Mouse (Mus musculus) hindbrain, embryonic 10.5 days (tissue): ENCODE data around the gene Dusp13. TPM values are rescaled to one million over a fixed set of nuclear protein-coding genes. Genes with fewer than 3 reads are reported as not detected.

Source experiments
- DNase-seq: peaks from one replicate; pipeline ENCODE4 v3.0.0-alpha.2; 2017; ENCODE audit warnings: low spot score
- H3K27ac ChIP-seq: fragments of 300-500 bp; sonication (generic); 2 replicates; pipeline ENCODE4 v1.5.1; 2016; ENCODE audit warnings: mild to moderate bottlenecking, moderate library complexity
- H3K27me3 ChIP-seq: fragments of 300-500 bp; sonication (generic); 2 replicates; pipeline ENCODE4 v1.6.1; 2016; ENCODE audit warnings: mild to moderate bottlenecking; ENCODE audit not compliant: poor library complexity, insufficient read depth, severe bottlenecking
- H3K36me3 ChIP-seq: fragments of 300-500 bp; sonication (generic); 2 replicates; pipeline ENCODE4 v1.6.1; 2016; ENCODE audit warnings: mild to moderate bottlenecking, moderate library complexity
- H3K4me1 ChIP-seq: fragments of 300-500 bp; sonication (generic); replicated peaks from 2 replicates; pipeline ENCODE4 v1.6.1; 2016; ENCODE audit warnings: mild to moderate bottlenecking
- H3K4me3 ChIP-seq: fragments of 300-500 bp; sonication (generic); 2 replicates; pipeline ENCODE4 v1.5.1; 2016; ENCODE audit warnings: mild to moderate bottlenecking, moderate library complexity
- H3K9me3 ChIP-seq: fragments of 300-500 bp; sonication (generic); 2 replicates; pipeline ENCODE4 v1.6.1; 2016; ENCODE audit warnings: mild to moderate bottlenecking, moderate library complexity
- WGBS: fragments of 180-500 bp; shearing (Covaris S2); methylation state at CpG from one replicate; pipeline ENCODE4 v1.1.7; 2016; 5-methylcytosine and 5-hydroxymethylcytosine counted together
- polyA plus RNA-seq: library from polyadenylated mRNA; unstranded; fragments of >200 nt; fragmentation: Nextera tagmentation; extraction: Ambion mirVana; gene quantifications from 2 replicates; pipeline ENCODE4 v1.2.1, GENCODE M21; 2016

The Dusp13 gene
- not detected in 2 replicates for polyA plus RNA-seq

GRCm38 (mm10) chr14:21750881-21751542, at the start of gene Dusp13:
Gene Dusp13 (minus strand): TSS chr14:21751181.
- H3K36me3 ChIP-seq: no peaks in the 10 kb centered on the region
- peak within 1 kb of the TSS; percentile 99 for H3K4me3 ChIP-seq
- H3K27ac ChIP-seq: peak within 1 kb of the TSS; percentile 94
- H3K27me3 ChIP-seq: no peaks in the 10 kb centered on the region
- peaks cover 24% of the 10 kb centered on the region for H3K4me1 ChIP-seq
- under 1% methylated on average over 26 of the region's 26 CpGs for WGBS
- DNase-seq: peak; percentile 60
- H3K9me3 ChIP-seq: no peaks in the 10 kb centered on the region

- H3K4me3 ChIP-seq: no peak overlapping the region
- over 99% methylated on average over 4 of the region's 4 CpGs for WGBS
- H3K27ac ChIP-seq: no peak overlapping the region
- H3K27me3 ChIP-seq: no peaks in the 10 kb centered on the region
- peaks cover 14% of the 10 kb centered on the region for H3K36me3 ChIP-seq
- no peaks in the 10 kb centered on the region for H3K9me3 ChIP-seq
- H3K4me1 ChIP-seq: no peaks in the 10 kb centered on the region
- DNase-seq: no peak
Observed at GRCm38 (mm10) chr14:21800641-21801040, 49.7 kb upstream of the Dusp13 start.

GRCm38 (mm10) chr14:21792250-21792649, 41.3 kb upstream of the Dusp13 start:
- no peak overlapping the region for H3K27ac ChIP-seq
- peaks cover 56% of the 10 kb centered on the region for H3K36me3 ChIP-seq
- no peaks in the 10 kb centered on the region for H3K27me3 ChIP-seq
- H3K4me3 ChIP-seq: no peak overlapping the region
- DNase-seq: no peak
- H3K4me1 ChIP-seq: no peaks in the 10 kb centered on the region
- H3K9me3 ChIP-seq: no peaks in the 10 kb centered on the region
- 95% methylated on average over 6 of the region's 6 CpGs for WGBS

GRCm38 (mm10) chr14:21791722-21792121, 40.7 kb upstream of the Dusp13 start:
- Histone ChIP-seq H3K9me3 (no peaks in the 10 kb centered on the region), H3K4me1 (no peaks in the 10 kb centered on the region), H3K4me3 (no peak overlapping the region), H3K27me3 (no peaks in the 10 kb centered on the region), H3K36me3 (peaks cover 58% of the 10 kb centered on the region), H3K27ac (no peak overlapping the region)
- 96% methylated on average over 4 of the region's 4 CpGs for WGBS
- no peak for DNase-seq

GRCm38 (mm10) chr14:21790585-21791251, 39.7 kb upstream of the Dusp13 start:
- Histone ChIP-seq H3K27me3 (no peaks in the 10 kb centered on the region), H3K4me1 (no peaks in the 10 kb centered on the region), H3K4me3 (no peak overlapping the region), H3K9me3 (no peaks in the 10 kb centered on the region), H3K36me3 (peaks cover 64% of the 10 kb centered on the region), H3K27ac (no peak overlapping the region)
- DNase-seq: no peak
- WGBS: 94% methylated on average over 9 of the region's 9 CpGs

GRCm38 (mm10) chr14:21788121-21788520, 37.1 kb upstream of the Dusp13 start:
- no peak for DNase-seq
- Histone ChIP-seq H3K27me3 (no peaks in the 10 kb centered on the region), H3K9me3 (no peaks in the 10 kb centered on the region), H3K4me3 (no peak overlapping the region), H3K4me1 (no peaks in the 10 kb centered on the region), H3K27ac (no peak overlapping the region), H3K36me3 (peaks cover 72% of the 10 kb centered on the region)
- 94% methylated on average over 5 of the region's 5 CpGs for WGBS

- 78% methylated on average over 3 of the region's 3 CpGs for WGBS
- Histone ChIP-seq H3K4me1 (no peaks in the 10 kb centered on the region), H3K4me3 (no peak overlapping the region), H3K9me3 (no peaks in the 10 kb centered on the region), H3K36me3 (peaks cover 65% of the 10 kb centered on the region), H3K27me3 (no peaks in the 10 kb centered on the region), H3K27ac (no peak overlapping the region)
- DNase-seq: no peak
Observed at GRCm38 (mm10) chr14:21787374-21787773, 36.4 kb upstream of the Dusp13 start.

- 72% methylated on average over 4 of the region's 4 CpGs for WGBS
- Histone ChIP-seq H3K36me3 (peaks cover 63% of the 10 kb centered on the region), H3K27me3 (no peaks in the 10 kb centered on the region), H3K9me3 (no peaks in the 10 kb centered on the region), H3K4me1 (no peaks in the 10 kb centered on the region), H3K27ac (no peak overlapping the region), H3K4me3 (no peak overlapping the region)
- DNase-seq: no peak
Observed at GRCm38 (mm10) chr14:21786500-21786899, 35.5 kb upstream of the Dusp13 start.

- WGBS: 95% methylated on average over 4 of the region's 4 CpGs
- no peak for DNase-seq
- Histone ChIP-seq H3K27ac (no peak overlapping the region), H3K36me3 (peaks cover 56% of the 10 kb centered on the region), H3K27me3 (no peaks in the 10 kb centered on the region), H3K9me3 (0 out of 2 replicates have a peak, but pooled peaks cover 4% of the 10 kb centered on the region), H3K4me3 (no peak overlapping the region), H3K4me1 (0 out of 2 replicates have a peak, but pooled peaks cover 2% of the 10 kb centered on the region)
Observed at GRCm38 (mm10) chr14:21776201-21776600, 25.2 kb upstream of the Dusp13 start.

GRCm38 (mm10) chr14:21773946-21774345, 23.0 kb upstream of the Dusp13 start:
- H3K36me3 ChIP-seq: peaks cover 34% of the 10 kb centered on the region
- DNase-seq: no peak
- 84% methylated on average over 2 of the region's 2 CpGs for WGBS

GRCm38 (mm10) chr14:21772506-21773281, 21.7 kb upstream of the Dusp13 start:
- 84% methylated on average over 11 of the region's 11 CpGs for WGBS
- DNase-seq: no peak
- Histone ChIP-seq H3K4me3 (no peak overlapping the region), H3K4me1 (peaks cover 11% of the 10 kb centered on the region), H3K9me3 (no peaks in the 10 kb centered on the region), H3K27me3 (no peaks in the 10 kb centered on the region), H3K36me3 (peaks cover 23% of the 10 kb centered on the region), H3K27ac (no peak overlapping the region)

More at GRCm38 (mm10) chr14:21773946-21774345, 23.0 kb upstream of the Dusp13 start:
- H3K9me3 ChIP-seq: 0 out of 2 replicates have a peak, but pooled peaks cover 3% of the 10 kb centered on the region
- no peaks in the 10 kb centered on the region for H3K27me3 ChIP-seq
- H3K4me1 ChIP-seq: 0 out of 2 replicates have a peak, but pooled peaks cover 3% of the 10 kb centered on the region
- no peak overlapping the region for H3K4me3 ChIP-seq
- H3K27ac ChIP-seq: no peak overlapping the region

- no peak overlapping the region for H3K4me3 ChIP-seq
- H3K27ac ChIP-seq: no peak overlapping the region
- 96% methylated on average over 6 of the region's 6 CpGs for WGBS
- H3K4me1 ChIP-seq: peaks cover 11% of the 10 kb centered on the region
- H3K9me3 ChIP-seq: no peaks in the 10 kb centered on the region
- no peak for DNase-seq
- H3K36me3 ChIP-seq: no peaks in the 10 kb centered on the region
- H3K27me3 ChIP-seq: no peaks in the 10 kb centered on the region
Observed at GRCm38 (mm10) chr14:21766398-21766958, 15.5 kb upstream of the Dusp13 start.
